Mouse (Mus musculus) forebrain, embryonic 13.5 days (tissue): ENCODE results near the gene Fam213b. TPM values are rescaled to one million over a fixed set of nuclear protein-coding genes. Genes with fewer than 3 reads are reported as not detected.

Experiments used
- ATAC-seq: fragments of 200-750 bp; cut with Nextera tagmentation; 2 replicates; pipeline ENCODE4 v1.8.0; 2017
- H3K27ac ChIP-seq: fragments of 300-500 bp; sonication (generic); 2 replicates; pipeline ENCODE4 v1.5.1; 2015; ENCODE audit warnings: inconsistent platforms, mild to moderate bottlenecking, moderate library complexity
- H3K27me3 ChIP-seq: fragments of 300-500 bp; sonication (generic); 2 replicates; pipeline ENCODE4 v1.6.1; 2015; ENCODE audit warnings: mild to moderate bottlenecking, inconsistent platforms
- H3K36me3 ChIP-seq: fragments of 300-500 bp; sonication (generic); 2 replicates; pipeline ENCODE4 v1.6.1; 2015; ENCODE audit warnings: mild to moderate bottlenecking, inconsistent platforms; ENCODE audit not compliant: poor library complexity, severe bottlenecking
- H3K4me1 ChIP-seq: fragments of 300-500 bp; sonication (generic); 2 replicates; pipeline ENCODE4 v1.6.1; 2015; ENCODE audit warnings: inconsistent platforms
- H3K4me2 ChIP-seq: fragments of 300-500 bp; sonication (generic); 2 replicates; pipeline ENCODE4 v1.6.1; 2015; ENCODE audit warnings: inconsistent platforms, mild to moderate bottlenecking, moderate library complexity
- H3K4me3 ChIP-seq: fragments of 300-500 bp; sonication (generic); 2 replicates; pipeline ENCODE4 v1.5.1; 2015; ENCODE audit warnings: mild to moderate bottlenecking, inconsistent platforms
- H3K9ac ChIP-seq: fragments of 300-500 bp; sonication (generic); 2 replicates; pipeline ENCODE4 v1.6.1; 2015; ENCODE audit warnings: mild to moderate bottlenecking, inconsistent platforms
- H3K9me3 ChIP-seq: fragments of 300-500 bp; sonication (generic); replicated peaks from 2 replicates; pipeline ENCODE4 v1.6.1; 2016; ENCODE audit warnings: inconsistent platforms
- WGBS: fragments of 180-500 bp; shearing (Covaris S2); methylation state at CpG from one replicate; pipeline ENCODE4 v1.1.7; 2015; 5-methylcytosine and 5-hydroxymethylcytosine counted together
- polyA plus RNA-seq: library from polyadenylated mRNA; unstranded; fragments of >200 nt; fragmentation: Nextera tagmentation; extraction: Ambion mirVana; gene quantifications from 2 replicates; pipeline ENCODE4 v1.2.1, GENCODE M21; 2015

The Fam213b gene
- polyA plus RNA-seq, 1 experiment from 2014 or later: 29.5 TPM

GRCm38 (mm10) chr4:154935788-154936187 is 36.9 kb upstream of the Fam213b start:
- Histone ChIP-seq H3K4me2 (no peak overlapping the region), H3K4me1 (no peaks in the 10 kb centered on the region), H3K4me3 (no peak overlapping the region), H3K9me3 (no peaks in the 10 kb centered on the region), H3K9ac (no peak overlapping the region), H3K27ac (no peak overlapping the region), H3K36me3 (no peaks in the 10 kb centered on the region), H3K27me3 (no peaks in the 10 kb centered on the region)
- 81% methylated on average over 7 of the region's 7 CpGs for WGBS
- ATAC-seq: no peak

DNA sequence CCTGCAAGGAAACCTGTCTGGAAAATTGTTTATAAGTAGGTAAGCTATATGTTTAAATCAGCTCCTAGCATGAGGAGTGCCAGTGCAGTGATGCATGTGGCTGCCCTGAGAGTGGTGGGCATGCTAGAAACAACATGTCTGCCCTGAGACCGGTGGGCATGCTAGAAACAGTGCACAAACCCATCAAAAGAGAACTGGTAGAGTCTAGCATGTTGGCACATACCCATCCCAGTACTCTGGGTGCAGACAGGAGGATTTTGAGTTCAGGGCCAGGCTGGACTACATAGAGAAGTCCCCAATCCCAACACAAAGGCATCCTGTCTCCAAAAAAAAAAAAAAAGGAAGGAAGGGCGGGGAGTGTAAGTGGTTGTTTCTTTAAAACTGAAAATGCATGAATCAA is 35.9 kb upstream of the Fam213b start:
- ATAC-seq: no peak

DNA sequence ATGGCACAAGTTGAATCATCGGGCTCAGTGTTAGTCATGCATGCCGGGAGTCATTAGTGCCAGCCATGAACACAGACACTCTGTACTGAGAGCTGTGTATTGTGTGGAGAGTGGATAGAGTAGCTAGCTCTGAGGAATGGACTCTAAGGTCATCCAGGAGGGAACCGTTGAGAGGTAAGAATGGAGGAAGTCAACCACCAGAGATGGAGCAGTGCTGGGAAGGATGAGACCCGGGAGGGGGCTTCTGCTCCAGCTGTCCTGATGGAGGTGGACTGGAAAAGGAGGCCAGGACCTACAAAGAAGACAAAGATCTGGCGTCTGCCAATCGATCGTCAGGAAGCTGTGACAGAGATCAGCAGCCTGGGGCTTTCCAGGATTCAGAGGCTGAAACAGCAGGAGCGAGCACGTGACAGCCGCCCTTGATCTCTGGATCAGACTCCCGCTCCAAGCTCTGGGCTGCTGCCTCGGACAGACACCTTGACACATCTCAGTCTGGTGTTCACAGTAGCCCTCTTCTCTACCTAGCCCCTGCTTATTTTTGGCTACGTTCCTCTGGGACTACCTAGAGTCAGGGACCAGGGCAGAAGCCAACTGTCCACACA is 34.5 kb upstream of the Fam213b start:
- no peaks in the 10 kb centered on the region for H3K36me3 ChIP-seq
- H3K4me2 ChIP-seq: no peak overlapping the region
- H3K27me3 ChIP-seq: no peaks in the 10 kb centered on the region
- H3K4me1 ChIP-seq: no peaks in the 10 kb centered on the region
- 66% methylated on average over 13 of the region's 13 CpGs for WGBS
- no peak overlapping the region for H3K27ac ChIP-seq
- no peak overlapping the region for H3K4me3 ChIP-seq
- H3K9ac ChIP-seq: no peak overlapping the region
- no peaks in the 10 kb centered on the region for H3K9me3 ChIP-seq
- no peak for ATAC-seq

More for the DNA sequence above, 35.9 kb upstream of the Fam213b start:
- Histone ChIP-seq H3K4me3 (no peak overlapping the region), H3K36me3 (no peaks in the 10 kb centered on the region), H3K4me1 (no peaks in the 10 kb centered on the region), H3K9ac (no peak overlapping the region), H3K4me2 (no peak overlapping the region), H3K9me3 (no peaks in the 10 kb centered on the region), H3K27ac (no peak overlapping the region), H3K27me3 (no peaks in the 10 kb centered on the region)
- WGBS: 88% methylated on average over 2 of the region's 2 CpGs

GRCm38 (mm10) chr4:154929088-154929660 is 30.2 kb upstream of the Fam213b start:
- Histone ChIP-seq H3K9me3 (no peaks in the 10 kb centered on the region), H3K27me3 (peaks cover 4% of the 10 kb centered on the region; the same call in 1 of the 2 replicates), H3K4me1 (no peaks in the 10 kb centered on the region), H3K4me3 (no peak overlapping the region), H3K9ac (no peak overlapping the region), H3K27ac (no peak overlapping the region), H3K4me2 (no peak overlapping the region), H3K36me3 (no peaks in the 10 kb centered on the region)
- no peak for ATAC-seq
- 88% methylated on average over 12 of the region's 12 CpGs for WGBS

GRCm38 (mm10) chr4:154928395-154929087 is 29.6 kb upstream of the Fam213b start, which contains the start of gene Tnfrsf14:
Gene Tnfrsf14, minus strand, starts transcription at chr4:154928563.
- H3K4me2 ChIP-seq: no peak within 1 kb of the TSS
- no peaks in the 10 kb centered on the region for H3K36me3 ChIP-seq
- H3K4me3 ChIP-seq: no peak within 1 kb of the TSS
- no peak within 1 kb of the TSS for H3K27ac ChIP-seq
- H3K9ac ChIP-seq: no peak within 1 kb of the TSS
- H3K4me1 ChIP-seq: no peaks in the 10 kb centered on the region
- H3K9me3 ChIP-seq: no peaks in the 10 kb centered on the region
- H3K27me3 ChIP-seq: peaks cover 4% of the 10 kb centered on the region; the same call in 1 of the 2 replicates
- no peak for ATAC-seq
- WGBS: 67% methylated on average over 12 of the region's 12 CpGs

GRCm38 (mm10) chr4:154927899-154928337 is 29.0 kb upstream of the Fam213b start:
- Histone ChIP-seq H3K4me3 (no peak overlapping the region), H3K27ac (no peak overlapping the region), H3K36me3 (no peaks in the 10 kb centered on the region), H3K4me1 (no peaks in the 10 kb centered on the region), H3K4me2 (no peak overlapping the region), H3K9me3 (no peaks in the 10 kb centered on the region), H3K9ac (no peak overlapping the region), H3K27me3 (peaks cover 4% of the 10 kb centered on the region; the same call in 1 of the 2 replicates)
- ATAC-seq: no peak
- 77% methylated on average over 5 of the region's 5 CpGs for WGBS

DNA sequence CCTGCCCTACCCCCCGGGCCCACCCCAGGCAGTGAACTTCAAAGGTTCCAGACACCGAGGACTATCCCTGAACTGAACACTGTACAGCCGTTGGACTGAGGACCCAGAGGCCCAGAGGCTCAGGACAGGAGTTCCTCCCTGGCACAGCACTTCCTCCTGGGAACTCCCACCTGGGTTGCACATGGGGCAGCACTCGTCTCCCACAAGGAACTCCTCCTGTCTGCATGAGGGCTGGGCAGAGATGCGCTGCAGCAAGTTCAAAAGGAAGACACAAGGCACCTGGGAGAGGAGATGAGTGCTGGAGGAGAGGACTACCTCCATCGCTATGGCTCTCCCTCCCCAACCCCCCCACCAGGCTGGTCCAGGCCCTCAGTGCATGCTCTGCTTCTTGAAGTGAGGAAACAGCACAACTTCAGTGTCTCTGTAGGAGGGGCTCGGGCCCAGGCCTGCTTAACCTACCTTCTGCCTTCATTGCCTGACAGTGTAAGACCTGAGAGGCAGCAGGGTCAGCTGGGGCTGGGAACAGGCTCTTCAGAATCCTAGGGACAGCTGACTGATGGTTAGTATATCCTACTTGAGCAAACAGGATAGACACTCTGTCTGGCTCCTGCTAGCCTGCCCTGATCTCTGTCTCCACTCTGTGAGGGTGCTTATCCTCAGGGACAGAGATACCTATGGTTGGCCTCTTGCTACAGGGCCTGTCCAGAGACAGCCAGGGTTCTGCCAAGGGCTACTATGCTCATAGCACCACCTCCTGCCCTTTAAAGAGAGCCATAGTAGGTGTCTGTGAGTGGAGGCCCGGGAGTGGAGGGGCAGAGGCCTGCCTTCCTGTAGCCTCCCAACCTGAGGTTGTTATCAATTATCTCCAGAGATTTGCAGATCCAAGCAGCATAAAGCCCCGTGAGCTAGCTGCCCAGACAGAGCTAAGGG is 28.3 kb upstream of the Fam213b start:
- Histone ChIP-seq H3K4me1 (no peaks in the 10 kb centered on the region), H3K9ac (no peak overlapping the region), H3K27ac (no peak overlapping the region), H3K9me3 (no peaks in the 10 kb centered on the region), H3K4me3 (no peak overlapping the region), H3K36me3 (no peaks in the 10 kb centered on the region), H3K4me2 (no peak overlapping the region), H3K27me3 (peaks cover 4% of the 10 kb centered on the region; the same call in 1 of the 2 replicates)
- ATAC-seq: no peak
- 70% methylated on average over 9 of the region's 9 CpGs for WGBS

DNA sequence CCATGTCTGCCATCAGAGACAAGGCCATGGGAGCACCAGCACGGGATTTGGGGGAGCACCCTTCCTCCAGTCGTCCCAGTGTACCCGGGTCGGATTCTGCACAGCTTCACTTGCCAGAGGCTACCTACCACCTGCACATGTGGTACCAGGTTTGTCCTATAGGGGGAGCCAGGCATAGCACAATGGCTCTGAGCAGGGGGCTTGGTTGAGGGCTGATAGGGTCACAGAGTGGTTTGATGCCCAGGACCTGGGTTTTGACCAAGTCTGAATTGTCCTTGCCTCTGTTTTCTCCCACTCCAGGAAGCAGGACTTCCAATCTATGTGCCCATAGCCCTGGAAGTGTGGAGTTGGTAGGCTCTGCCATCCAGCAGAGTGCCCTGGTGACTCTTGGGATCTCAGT is 26.5 kb upstream of the Fam213b start:
- H3K9ac ChIP-seq: no peak overlapping the region
- H3K36me3 ChIP-seq: no peaks in the 10 kb centered on the region
- peaks cover 4% of the 10 kb centered on the region; the same call in 1 of the 2 replicates for H3K27me3 ChIP-seq
- H3K4me2 ChIP-seq: no peak overlapping the region
- 51% methylated on average over 4 of the region's 4 CpGs for WGBS
- H3K27ac ChIP-seq: no peak overlapping the region
- H3K4me1 ChIP-seq: no peaks in the 10 kb centered on the region
- no peak overlapping the region for H3K4me3 ChIP-seq
- no peak for ATAC-seq
- no peaks in the 10 kb centered on the region for H3K9me3 ChIP-seq

- H3K4me3 ChIP-seq: no peak overlapping the region
- no peaks in the 10 kb centered on the region for H3K4me1 ChIP-seq
- peaks cover 4% of the 10 kb centered on the region; the same call in 1 of the 2 replicates for H3K27me3 ChIP-seq
- H3K9ac ChIP-seq: no peak overlapping the region
- no peak for ATAC-seq
- H3K4me2 ChIP-seq: no peak overlapping the region
- 83% methylated on average over 5 of the region's 5 CpGs for WGBS
- no peaks in the 10 kb centered on the region for H3K9me3 ChIP-seq
- H3K36me3 ChIP-seq: no peaks in the 10 kb centered on the region
- H3K27ac ChIP-seq: no peak overlapping the region
These were observed 24.0 kb upstream of the Fam213b start for GRCm38 (mm10) chr4:154922931-154923330.

DNA sequence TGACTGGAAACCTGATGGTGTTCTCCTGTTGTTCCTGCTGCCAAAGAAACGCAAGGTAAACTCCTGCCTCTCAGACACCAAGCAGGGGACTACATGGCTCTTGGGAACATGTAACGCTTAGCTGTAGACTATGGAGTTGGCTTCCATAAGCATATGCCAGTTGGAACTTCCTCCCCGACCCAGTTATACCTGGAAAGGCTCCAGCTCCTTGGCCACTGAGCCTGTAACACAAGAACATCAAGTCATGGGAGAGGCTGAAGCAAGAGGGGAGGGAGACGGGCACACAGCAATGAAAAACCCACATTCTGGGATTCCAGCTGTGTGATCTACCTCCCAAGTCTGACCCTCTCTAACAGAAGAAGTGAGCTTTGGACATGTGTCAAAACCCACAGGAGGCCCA is 23.4 kb upstream of the Fam213b start:
- no peak overlapping the region for H3K4me3 ChIP-seq
- WGBS: 81% methylated on average over 4 of the region's 4 CpGs

GRCm38 (mm10) chr4:154916662-154917061 is 17.7 kb upstream of the Fam213b start:
- Histone ChIP-seq H3K4me2 (no peak overlapping the region), H3K4me1 (no peaks in the 10 kb centered on the region), H3K27ac (no peak overlapping the region), H3K27me3 (0 out of 2 replicates have a peak, but pooled peaks cover 2% of the 10 kb centered on the region), H3K36me3 (no peaks in the 10 kb centered on the region), H3K4me3 (no peak overlapping the region), H3K9ac (no peak overlapping the region), H3K9me3 (no peaks in the 10 kb centered on the region)
- ATAC-seq: no peak
- 81% methylated on average over 4 of the region's 4 CpGs for WGBS

More for the DNA sequence above, 23.4 kb upstream of the Fam213b start:
- no peak overlapping the region for H3K4me2 ChIP-seq
- no peaks in the 10 kb centered on the region for H3K9me3 ChIP-seq
- H3K27ac ChIP-seq: no peak overlapping the region
- H3K4me1 ChIP-seq: no peaks in the 10 kb centered on the region
- no peaks in the 10 kb centered on the region for H3K36me3 ChIP-seq
- ATAC-seq: no peak
- peaks cover 4% of the 10 kb centered on the region; the same call in 1 of the 2 replicates for H3K27me3 ChIP-seq
- H3K9ac ChIP-seq: no peak overlapping the region
